Mouse (Mus musculus) ZHBTc4 (cell line): ENCODE measurements around the gene Klhdc8a.
"Not testable (repeated sequence)": the region's sequence is repeated elsewhere in the genome, so short reads cannot be mapped to it uniquely, and the experiment has no call there.

Source experiments
- DNase-seq: peaks from one replicate; pipeline ENCODE4 v3.0.0-alpha.2; 2011; ENCODE audit warnings: low read depth, low spot score

The Klhdc8a gene

GRCm38 (mm10) chr1:132343191-132343590, 44.8 kb downstream of the Klhdc8a start:
- no peak for DNase-seq

- no peak for DNase-seq
Observed at GRCm38 (mm10) chr1:132343656-132344055, 45.2 kb downstream of the Klhdc8a start.

GRCm38 (mm10) chr1:132345514-132345913, 47.1 kb downstream of the Klhdc8a start:
- no peak for DNase-seq

- no peak for DNase-seq
Observed at GRCm38 (mm10) chr1:132346134-132346851, 47.9 kb downstream of the Klhdc8a start.

GRCm38 (mm10) chr1:132346951-132347350, 48.5 kb downstream of the Klhdc8a start:
- no peak for DNase-seq

- no peak for DNase-seq
Observed at GRCm38 (mm10) chr1:132348401-132348800, 50.0 kb downstream of the Klhdc8a start.

- DNase-seq, result not testable (repeated sequence)
Observed at GRCm38 (mm10) chr1:132349049-132349448, 50.6 kb downstream of the Klhdc8a start.

GRCm38 (mm10) chr1:132349601-132350000, 51.2 kb downstream of the Klhdc8a start:
- DNase-seq, result not testable (repeated sequence)

GRCm38 (mm10) chr1:132351058-132351457, 52.6 kb downstream of the Klhdc8a start:
- no peak for DNase-seq

GRCm38 (mm10) chr1:132353389-132353788, 55.0 kb downstream of the Klhdc8a start:
- no peak for DNase-seq

GRCm38 (mm10) chr1:132354234-132354633, 55.8 kb downstream of the Klhdc8a start:
- DNase-seq, result no peak

- no peak for DNase-seq
Observed at GRCm38 (mm10) chr1:132355162-132355601, 56.8 kb downstream of the Klhdc8a start.

GRCm38 (mm10) chr1:132355841-132356242, 57.4 kb downstream of the Klhdc8a start:
- DNase-seq, result peak; percentile 90

GRCm38 (mm10) chr1:132356841-132357240, 58.4 kb downstream of the Klhdc8a start:
- DNase-seq, result no peak
